Mouse (Mus musculus) kidney, embryonic 15.5 days (tissue): Measurements from ENCODE around the gene Gstm3. TPM values are rescaled to one million over a fixed set of nuclear protein-coding genes. Genes with fewer than 3 reads are reported as not detected.

Experiments used
- ATAC-seq: fragments of 200-750 bp; cut with Nextera tagmentation; replicated peaks from 2 replicates; pipeline ENCODE4 v1.8.0; 2017; ENCODE audit warnings: moderate TSS enrichment; ENCODE audit not compliant: low FRiP score
- H3K27ac ChIP-seq: fragments of 300-500 bp; sonication (generic); 2 replicates; pipeline ENCODE4 v1.5.1; 2015; ENCODE audit warnings: mild to moderate bottlenecking, inconsistent platforms
- H3K27me3 ChIP-seq: fragments of 300-500 bp; sonication (generic); 2 replicates; pipeline ENCODE4 v1.6.1; 2015; ENCODE audit warnings: inconsistent platforms
- H3K36me3 ChIP-seq: fragments of 300-500 bp; sonication (generic); 2 replicates; pipeline ENCODE4 v1.6.1; 2015; ENCODE audit warnings: inconsistent platforms
- H3K4me1 ChIP-seq: fragments of 300-500 bp; sonication (generic); 2 replicates; pipeline ENCODE4 v1.6.1; 2015; ENCODE audit warnings: inconsistent platforms
- H3K4me2 ChIP-seq: fragments of 300-500 bp; sonication (generic); 2 replicates; pipeline ENCODE4 v1.6.1; 2015; ENCODE audit warnings: moderate library complexity, mild to moderate bottlenecking, inconsistent platforms
- H3K4me3 ChIP-seq: fragments of 300-500 bp; sonication (generic); replicated peaks from 2 replicates; pipeline ENCODE4 v1.5.1; 2015; ENCODE audit warnings: mild to moderate bottlenecking, inconsistent platforms
- H3K9ac ChIP-seq: fragments of 300-500 bp; sonication (generic); 2 replicates; pipeline ENCODE4 v1.6.1; 2015; ENCODE audit warnings: mild to moderate bottlenecking, inconsistent platforms
- H3K9me3 ChIP-seq: fragments of 300-500 bp; sonication (generic); replicated peaks from 2 replicates; pipeline ENCODE4 v1.6.1; 2016; ENCODE audit warnings: inconsistent platforms
- WGBS: fragments of 180-500 bp; shearing (Covaris S2); methylation state at CpG from one replicate; pipeline ENCODE4 v1.1.7; 2015; ENCODE audit warnings: mixed read lengths; 5-methylcytosine and 5-hydroxymethylcytosine counted together
- polyA plus RNA-seq: library from polyadenylated mRNA; unstranded; fragments of >200 nt; fragmentation: Nextera tagmentation; extraction: Ambion mirVana; gene quantifications from 2 replicates; pipeline ENCODE4 v1.2.1, GENCODE M21; 2015

The Gstm3 gene
- polyA plus RNA-seq, 1 experiment from 2014 or later: 0.66 TPM

GRCm38 (mm10) chr3:107940524-107940923, 28.6 kb downstream of the Gstm3 start:
- Histone ChIP-seq H3K36me3 (no peaks in the 10 kb centered on the region), H3K4me1 (peaks cover 10% of the 10 kb centered on the region), H3K9ac (no peak overlapping the region), H3K27me3 (no peaks in the 10 kb centered on the region), H3K4me2 (no peak overlapping the region), H3K4me3 (no peak overlapping the region), H3K9me3 (no peaks in the 10 kb centered on the region), H3K27ac (no peak overlapping the region)
- WGBS: 69% methylated on average over 7 of the region's 7 CpGs
- ATAC-seq: no peak

DNA sequence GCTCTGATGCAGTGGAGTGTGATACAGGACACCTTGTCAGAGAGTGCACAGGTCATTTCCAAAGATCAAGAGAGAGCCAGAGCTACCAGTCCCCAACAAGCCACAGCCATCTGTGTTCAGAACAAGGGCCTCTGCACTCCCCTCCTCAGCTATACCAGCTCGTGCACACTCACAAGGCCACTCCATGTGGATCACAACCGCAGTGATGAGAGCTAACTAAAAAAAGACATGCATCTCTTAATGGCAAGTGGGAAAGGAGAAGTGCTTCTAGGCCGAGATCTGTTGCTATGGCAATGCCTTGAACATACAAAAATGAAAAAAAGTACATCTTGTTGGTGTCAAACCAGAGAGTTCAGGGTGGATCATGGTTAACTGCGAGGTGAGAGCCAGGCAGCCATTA, 29.3 kb downstream of the Gstm3 start:
- no peaks in the 10 kb centered on the region for H3K27me3 ChIP-seq
- no peak overlapping the region for H3K4me2 ChIP-seq
- no peak overlapping the region for H3K9ac ChIP-seq
- H3K27ac ChIP-seq: no peak overlapping the region
- ATAC-seq: 0 out of 2 replicates have a peak, but pooled peaks have one; percentile 7
- no peaks in the 10 kb centered on the region for H3K9me3 ChIP-seq
- no peak overlapping the region for H3K4me3 ChIP-seq
- peaks cover 10% of the 10 kb centered on the region for H3K4me1 ChIP-seq
- no peaks in the 10 kb centered on the region for H3K36me3 ChIP-seq
- WGBS: 82% methylated on average over 4 of the region's 4 CpGs

GRCm38 (mm10) chr3:107939403-107939802, 29.7 kb downstream of the Gstm3 start:
- Histone ChIP-seq H3K36me3 (no peaks in the 10 kb centered on the region), H3K4me2 (no peak overlapping the region), H3K4me1 (peaks cover 10% of the 10 kb centered on the region), H3K9ac (no peak overlapping the region), H3K27me3 (no peaks in the 10 kb centered on the region), H3K9me3 (no peaks in the 10 kb centered on the region), H3K4me3 (no peak overlapping the region), H3K27ac (no peak overlapping the region)
- peak; percentile 46; the same call in 1 of the 2 replicates for ATAC-seq
- WGBS: 37% methylated on average over 3 of the region's 3 CpGs

GRCm38 (mm10) chr3:107935888-107936287, 33.2 kb downstream of the Gstm3 start:
- Histone ChIP-seq H3K36me3 (no peaks in the 10 kb centered on the region), H3K27me3 (no peaks in the 10 kb centered on the region), H3K4me2 (no peak overlapping the region), H3K9me3 (no peaks in the 10 kb centered on the region), H3K4me3 (no peak overlapping the region), H3K9ac (no peak overlapping the region), H3K4me1 (peaks cover 12% of the 10 kb centered on the region; the same call in 1 of the 2 replicates), H3K27ac (no peak overlapping the region)
- no peak for ATAC-seq
- WGBS: 62% methylated on average over 3 of the region's 3 CpGs

GRCm38 (mm10) chr3:107935268-107935667, 33.8 kb downstream of the Gstm3 start:
- no peak for ATAC-seq
- H3K9me3 ChIP-seq: no peaks in the 10 kb centered on the region
- WGBS: 90% methylated on average over 3 of the region's 3 CpGs
- no peaks in the 10 kb centered on the region for H3K27me3 ChIP-seq
- no peak overlapping the region for H3K27ac ChIP-seq
- H3K4me1 ChIP-seq: peaks cover 12% of the 10 kb centered on the region; the same call in 1 of the 2 replicates
- no peak overlapping the region for H3K9ac ChIP-seq
- H3K4me3 ChIP-seq: no peak overlapping the region
- H3K4me2 ChIP-seq: no peak overlapping the region
- no peaks in the 10 kb centered on the region for H3K36me3 ChIP-seq

GRCm38 (mm10) chr3:107932128-107932527, 37.0 kb downstream of the Gstm3 start:
- 71% methylated on average over 6 of the region's 6 CpGs for WGBS
- Histone ChIP-seq H3K4me2 (no peak overlapping the region), H3K4me3 (no peak overlapping the region), H3K27ac (no peak overlapping the region), H3K9ac (no peak overlapping the region), H3K9me3 (no peaks in the 10 kb centered on the region), H3K4me1 (peaks cover 18% of the 10 kb centered on the region; the same call in 1 of the 2 replicates), H3K36me3 (no peaks in the 10 kb centered on the region), H3K27me3 (no peaks in the 10 kb centered on the region)
- peak; percentile 27 for ATAC-seq

- Histone ChIP-seq H3K4me1 (peaks cover 18% of the 10 kb centered on the region; the same call in 1 of the 2 replicates), H3K9ac (peak within 1 kb of the TSS; percentile 33; the same call in 1 of the 2 replicates), H3K4me3 (peak within 1 kb of the TSS; percentile 35), H3K36me3 (no peaks in the 10 kb centered on the region), H3K4me2 (peak within 1 kb of the TSS; percentile 60), H3K27ac (peak within 1 kb of the TSS; percentile 59; the same call in 1 of the 2 replicates), H3K9me3 (no peaks in the 10 kb centered on the region), H3K27me3 (no peaks in the 10 kb centered on the region)
- peak; percentile 95 for ATAC-seq
- WGBS: 6% methylated on average over 10 of the region's 10 CpGs
Measured at GRCm38 (mm10) chr3:107931670-107932069, 37.4 kb downstream of the Gstm3 start, which contains the start of gene Gstm7. Gene Gstm7 (minus strand): TSS chr3:107931817.

GRCm38 (mm10) chr3:107931134-107931533, 37.9 kb downstream of the Gstm3 start:
- Histone ChIP-seq H3K36me3 (no peaks in the 10 kb centered on the region), H3K4me1 (peaks cover 18% of the 10 kb centered on the region; the same call in 1 of the 2 replicates), H3K27me3 (no peaks in the 10 kb centered on the region), H3K4me3 (peak overlapping the region; percentile 35), H3K27ac (peak overlapping the region; percentile 59; the same call in 1 of the 2 replicates), H3K9ac (peak overlapping the region; percentile 33; the same call in 1 of the 2 replicates), H3K4me2 (peak overlapping the region; percentile 60), H3K9me3 (no peaks in the 10 kb centered on the region)
- WGBS: 60% methylated on average over 2 of the region's 2 CpGs
- no peak for ATAC-seq

GRCm38 (mm10) chr3:107929731-107930130, 39.4 kb downstream of the Gstm3 start:
- Histone ChIP-seq H3K4me1 (peaks cover 18% of the 10 kb centered on the region; the same call in 1 of the 2 replicates), H3K36me3 (no peaks in the 10 kb centered on the region), H3K9ac (no peak overlapping the region), H3K4me3 (no peak overlapping the region), H3K27me3 (no peaks in the 10 kb centered on the region), H3K9me3 (no peaks in the 10 kb centered on the region), H3K27ac (no peak overlapping the region), H3K4me2 (no peak overlapping the region)
- ATAC-seq: no peak
- 81% methylated on average over 4 of the region's 4 CpGs for WGBS

DNA sequence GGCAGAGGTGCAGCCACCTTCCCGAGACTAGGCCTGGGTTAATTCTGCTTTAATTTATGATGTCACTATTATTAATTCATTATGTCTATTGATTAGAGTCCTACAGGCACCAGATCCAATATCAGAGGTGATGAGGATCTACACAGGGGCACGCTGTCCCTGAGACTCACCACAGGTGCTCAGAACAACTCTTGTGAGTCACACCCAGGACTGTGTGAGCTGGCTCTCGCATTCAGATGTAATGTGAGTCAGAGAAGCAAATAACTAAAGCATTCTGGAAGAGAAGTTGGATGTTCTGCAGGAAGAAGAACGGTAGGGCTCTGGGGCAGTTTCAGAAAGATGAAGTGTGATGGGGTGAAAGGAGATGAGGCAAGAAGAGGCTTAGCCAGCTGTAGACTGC, 39.8 kb downstream of the Gstm3 start:
- no peak overlapping the region for H3K9ac ChIP-seq
- H3K36me3 ChIP-seq: no peaks in the 10 kb centered on the region
- no peak overlapping the region for H3K27ac ChIP-seq
- no peak overlapping the region for H3K4me3 ChIP-seq
- H3K9me3 ChIP-seq: no peaks in the 10 kb centered on the region
- no peaks in the 10 kb centered on the region for H3K27me3 ChIP-seq
- H3K4me2 ChIP-seq: no peak overlapping the region
- no peak for ATAC-seq
- H3K4me1 ChIP-seq: peaks cover 18% of the 10 kb centered on the region; the same call in 1 of the 2 replicates
- WGBS: 79% methylated on average over 4 of the region's 4 CpGs

- WGBS: 74% methylated on average over 11 of the region's 11 CpGs
Measured at GRCm38 (mm10) chr3:107928691-107929090, 40.4 kb downstream of the Gstm3 start.

DNA sequence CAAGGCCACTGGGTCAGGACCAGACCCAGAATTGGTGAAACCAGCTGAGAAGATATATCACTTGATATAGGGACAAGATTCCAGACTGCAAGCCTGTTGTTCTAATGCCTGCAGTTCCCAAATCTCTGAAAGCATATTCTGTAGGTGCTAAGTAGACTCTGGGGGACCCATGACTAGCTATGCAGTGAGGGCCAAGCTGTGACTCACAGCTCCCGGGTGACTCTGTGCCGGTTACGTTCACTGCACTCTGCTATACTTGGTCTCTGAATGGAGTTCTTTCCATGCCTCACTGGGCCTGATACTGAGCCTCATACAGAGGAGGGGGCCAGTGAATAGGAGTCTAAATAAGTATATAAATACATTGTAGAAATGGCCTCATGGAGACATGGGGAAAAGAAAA, 41.2 kb downstream of the Gstm3 start:
- H3K4me1 ChIP-seq: peaks cover 18% of the 10 kb centered on the region; the same call in 1 of the 2 replicates
- no peak overlapping the region for H3K4me3 ChIP-seq
- H3K9ac ChIP-seq: no peak overlapping the region
- WGBS: 55% methylated on average over 3 of the region's 3 CpGs
- H3K27me3 ChIP-seq: no peaks in the 10 kb centered on the region
- H3K4me2 ChIP-seq: no peak overlapping the region
- H3K36me3 ChIP-seq: no peaks in the 10 kb centered on the region
- H3K9me3 ChIP-seq: no peaks in the 10 kb centered on the region
- no peak overlapping the region for H3K27ac ChIP-seq
- no peak for ATAC-seq

More at GRCm38 (mm10) chr3:107928691-107929090, 40.4 kb downstream of the Gstm3 start:
- Histone ChIP-seq H3K27me3 (no peaks in the 10 kb centered on the region), H3K4me1 (peaks cover 18% of the 10 kb centered on the region; the same call in 1 of the 2 replicates), H3K9ac (no peak overlapping the region), H3K27ac (no peak overlapping the region), H3K4me3 (no peak overlapping the region), H3K36me3 (no peaks in the 10 kb centered on the region), H3K9me3 (no peaks in the 10 kb centered on the region), H3K4me2 (no peak overlapping the region)
- no peak for ATAC-seq

DNA sequence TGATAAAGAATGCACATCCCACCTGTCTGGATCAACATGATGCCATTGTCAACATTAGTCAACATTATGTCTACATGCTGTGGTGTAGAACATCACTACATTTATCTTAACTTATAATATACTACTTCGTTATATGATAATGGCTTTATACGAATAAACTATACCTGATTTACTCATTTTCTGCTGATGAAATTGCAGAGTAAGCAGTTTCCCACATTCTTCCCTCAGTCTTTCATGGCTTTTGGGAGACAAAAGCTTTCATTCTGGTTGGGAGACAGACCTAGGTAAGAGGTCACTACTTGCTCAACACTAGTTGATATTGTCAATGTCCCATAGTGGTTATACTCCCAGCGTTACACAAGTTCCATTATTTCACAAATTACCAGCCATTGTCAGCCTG, 43.7 kb downstream of the Gstm3 start:
- Histone ChIP-seq H3K9ac (no peak overlapping the region), H3K4me2 (no peak overlapping the region), H3K4me3 (no peak overlapping the region), H3K27me3 (no peaks in the 10 kb centered on the region), H3K9me3 (no peaks in the 10 kb centered on the region), H3K36me3 (no peaks in the 10 kb centered on the region), H3K27ac (no peak overlapping the region), H3K4me1 (0 out of 2 replicates have a peak, but pooled peaks cover 9% of the 10 kb centered on the region)
- ATAC-seq: no peak
- 96% methylated on average over 3 of the region's 3 CpGs for WGBS
